Comparison of ENCODE assay signal across 9 mouse cellular contexts in genomic region chr2:33616411-33616843, GRCm38 (mm10). TPM values are rescaled to one million over a fixed set of nuclear protein-coding genes. Genes with fewer than 3 reads are reported as not detected.
DNase-seq lines count a peak whose midpoint lies in the region; ATAC-seq and TF ChIP-seq lines count a peak whose summit lies in the region.
"Had no signal": no experiment of that assay in that cellular context is flagged by ENCODE, and none has a peak within 500 bp of the region (broad histone marks: within the 10 kb centered on the region; RNA-seq: fewer than 3 reads in every experiment).

No protein-coding gene starts in this region.

- under 1% methylated on average over 30 of the region's 30 CpGs for WGBS in heart, embryonic 15.5 days
- whole genome bisulfite sequencing in hindbrain, embryonic 13.5 days: 0% methylated on average over 30 of the region's 30 CpGs
- under 1% methylated on average over 30 of the region's 30 CpGs for WGBS in midbrain, postnatal 0 days

- H3K4me2 ChIP-seq in heart, embryonic 15.5 days: peak overlapping the region; percentile 74
- H3K4me2 ChIP-seq in hindbrain, embryonic 13.5 days: peak overlapping the region; percentile 65
- H3K4me2 ChIP-seq in midbrain, postnatal 0 days (ENCODE audit: low read depth, low read length, poor library complexity, severe bottlenecking): peak overlapping the region; percentile 74

- peaks cover 88% of the 10 kb centered on the region for H3K27me3 ChIP-seq in heart, embryonic 15.5 days
- H3K27me3 ChIP-seq in hindbrain, embryonic 13.5 days: peaks cover 78% of the 10 kb centered on the region
- H3K27me3 ChIP-seq in midbrain, postnatal 0 days (ENCODE audit: insufficient read depth, low read length): peaks cover 25% of the 10 kb centered on the region

- no peaks in the 10 kb centered on the region for H3K36me3 ChIP-seq in heart, embryonic 15.5 days
- H3K36me3 ChIP-seq in hindbrain, embryonic 13.5 days: no peaks in the 10 kb centered on the region
- H3K36me3 ChIP-seq in midbrain, postnatal 0 days (ENCODE audit: insufficient read depth, low read length): no peaks in the 10 kb centered on the region

- TF ChIP-seq CTCF in cortical plate, adult 2 months (IDR thresholded peaks at IDR 0.05; ENCODE audit: extremely low read depth, insufficient read depth, low read length): no peak
- TF ChIP-seq CTCF in midbrain, postnatal 0 days (IDR thresholded peaks at IDR 0.05): no peak

- peak overlapping the region; percentile 44 for H3K4me3 ChIP-seq in heart, embryonic 15.5 days
- peak overlapping the region; percentile 41 for H3K4me3 ChIP-seq in cortical plate, adult 2 months (ENCODE audit: insufficient read depth, low read length)
- H3K4me3 ChIP-seq in hindbrain, embryonic 13.5 days: peak overlapping the region; percentile 37
- H3K4me3 ChIP-seq in midbrain, postnatal 0 days (ENCODE audit: low read depth, low read length): peak overlapping the region; percentile 41

- no peak overlapping the region for H3K27ac ChIP-seq in heart, embryonic 15.5 days
- H3K27ac ChIP-seq in cortical plate, adult 2 months (ENCODE audit: insufficient read depth, low read length): no peak overlapping the region
- H3K27ac ChIP-seq in hindbrain, embryonic 13.5 days: peak overlapping the region; percentile 97
- peak overlapping the region; percentile 73 for H3K27ac ChIP-seq in midbrain, postnatal 0 days (ENCODE audit: low read depth, low read length)

- DNase-seq in heart, adult 8-10 months (ENCODE audit: low spot score): no peak
- peak; percentile 27 to 38 for DNase-seq in left cerebral cortex, adult 18-20 months (ENCODE audit: low spot score in 2 of 2)
- peak; percentile 86 for DNase-seq in midbrain, postnatal 0 days (ENCODE audit: low spot score)
- DNase-seq in thymus, postnatal 14 days: no peak
- DNase-seq in testis, postnatal 14 days (ENCODE audit: low spot score): no peak

- no peak for TF ChIP-seq POLR2A in cortical plate, adult 2 months (IDR thresholded peaks at IDR 0.05; ENCODE audit: extremely low read depth, insufficient read depth, low read length)

- H3K9me3 ChIP-seq in heart, embryonic 15.5 days (replicated peaks): no peaks in the 10 kb centered on the region
- H3K9me3 ChIP-seq in hindbrain, embryonic 13.5 days: no peaks in the 10 kb centered on the region
- no peaks in the 10 kb centered on the region for H3K9me3 ChIP-seq in midbrain, postnatal 0 days (ENCODE audit: low read length)

- H3K4me1 ChIP-seq in heart, embryonic 15.5 days (replicated peaks): peaks cover 13% of the 10 kb centered on the region
- H3K4me1 ChIP-seq in cortical plate, adult 2 months (ENCODE audit: control insufficient read depth, insufficient read depth, low read length): no peaks in the 10 kb centered on the region
- H3K4me1 ChIP-seq in hindbrain, embryonic 13.5 days (replicated peaks): peaks cover 89% of the 10 kb centered on the region
- H3K4me1 ChIP-seq in midbrain, postnatal 0 days (ENCODE audit: insufficient read depth, low read length): 0 out of 2 replicates have a peak, but pooled peaks cover 5% of the 10 kb centered on the region

- no peak for ATAC-seq in heart, embryonic 15.5 days (replicated peaks; ENCODE audit: insufficient number of reproducible peaks, insufficient read depth, low FRiP score, low read depth)
- ATAC-seq in hindbrain, embryonic 13.5 days (ENCODE audit: low FRiP score): peak; percentile 90
- peak; percentile 85 for ATAC-seq in midbrain, postnatal 0 days (ENCODE audit: low FRiP score)

- H3K9ac ChIP-seq in heart, embryonic 15.5 days: peak overlapping the region; percentile 37
- peak overlapping the region; percentile 71 for H3K9ac ChIP-seq in hindbrain, embryonic 13.5 days
- peak overlapping the region; percentile 67 for H3K9ac ChIP-seq in midbrain, postnatal 0 days (replicated peaks; ENCODE audit: low read length, poor library complexity, severe bottlenecking)

RNA-seq across cellular contexts. Expression of gene Lmx1b, which starts 23.9 kb away (rescaled TPM):
- polyA plus RNA-seq in heart, embryonic 15.5 days (2015; fragmentation: Nextera tagmentation; extraction: Ambion mirVana): not detected in 2 replicates
- total RNA-seq in heart, adult 8-10 months (2022): under 1 TPM; 0.09 to 0.41 (median 0.10) TPM
- polyA plus RNA-seq in cortical plate, adult 2 months (2012; rRNA removed): 0.15 and 0.23 TPM in 2 replicates
- 6.3 and 6.7 TPM in 2 replicates for polyA plus RNA-seq in hindbrain, embryonic 13.5 days (2015; fragmentation: Nextera tagmentation; extraction: Ambion mirVana)
- total RNA-seq in left cerebral cortex, adult 18-20 months (2021): under 1 TPM; 0.14 to 0.60 TPM
- total RNA-seq in midbrain, postnatal 0 days (2014; rRNA removed): 7.0 and 8.4 TPM in 2 replicates
- 0.65 and 0.83 TPM in 2 replicates for polyA plus RNA-seq in midbrain, postnatal 0 days (2015; fragmentation: Nextera tagmentation; extraction: Ambion mirVana)
- total RNA-seq: MEL had no signal

Comparison
In these comparisons a context has a peak if more than half of its experiments do, and no peak if none do; other contexts are left out.
1. H3K27ac ChIP-seq: peak in hindbrain, embryonic 13.5 days (single experiment) and midbrain, postnatal 0 days (single experiment); none in heart, embryonic 15.5 days (single experiment) and cortical plate, adult 2 months (single experiment).
2. DNase-seq: peak in left cerebral cortex, adult 18-20 months (2 of 2) and midbrain, postnatal 0 days (single experiment); none in heart, adult 8-10 months (single experiment), thymus, postnatal 14 days (single experiment) and testis, postnatal 14 days (single experiment).
3. Peak in every context shown above with its lines, with median percentiles within 50 percentile points of each other: H3K4me2 ChIP-seq, H3K4me3 ChIP-seq and H3K9ac ChIP-seq.